Mouse (Mus musculus) myocyte (in vitro differentiated cells): ENCODE measurements around the gene Fam170b. TPM values are rescaled to one million over a fixed set of nuclear protein-coding genes. Genes with fewer than 3 reads are reported as not detected.

Experiments used
- H3K27me3 ChIP-seq: one replicate; pipeline ENCODE4 v1.6.1; 2011; ENCODE audit not compliant: control insufficient read depth, insufficient read depth, insufficient read length
- H3K36me3 ChIP-seq: one replicate; pipeline ENCODE4 v1.6.1; 2011; ENCODE audit not compliant: control insufficient read depth, insufficient read depth
- H3K4me2 ChIP-seq: one replicate; pipeline ENCODE4 v1.6.1; 2011; ENCODE audit warnings: low read depth, control low read depth
- H3K4me3 ChIP-seq: one replicate; pipeline ENCODE4 v1.5.1; 2011; ENCODE audit warnings: mild to moderate bottlenecking, control low read depth, moderate library complexity
- H3K79me2 ChIP-seq: one replicate; pipeline ENCODE4 v1.6.1; 2011; ENCODE audit not compliant: control insufficient read depth, insufficient read depth
- H3ac ChIP-seq: one replicate; pipeline ENCODE4 v1.6.1; 2011; ENCODE audit not compliant: control insufficient read depth, insufficient read length
- CEBPB ChIP-seq: IDR thresholded peaks from 2 replicates; pipeline ENCODE4 v1.6.1; 2011; ENCODE audit warnings: mild to moderate bottlenecking, moderate library complexity; ENCODE audit not compliant: poor library complexity, insufficient read depth, severe bottlenecking
- E2F4 ChIP-seq: IDR thresholded peaks from one replicate; pipeline ENCODE4 v1.6.1; 2011; ENCODE audit warnings: mild to moderate bottlenecking, control low read depth, moderate library complexity; ENCODE audit not compliant: insufficient read depth
- MAX ChIP-seq: IDR thresholded peaks from one replicate; pipeline ENCODE4 v1.6.1; 2011; ENCODE audit warnings: low read depth, mild to moderate bottlenecking, control low read depth
- MYOD1 ChIP-seq, 3 experiments: IDR thresholded peaks; one replicate each; pipeline ENCODE4 v1.6.1; 2011; ENCODE audit warnings: control low read depth in 2 of 3, low read depth in 2 of 3, mild to moderate bottlenecking in 2 of 3, moderate library complexity in 1 of 3; ENCODE audit not compliant: insufficient read length in 2 of 3, control insufficient read depth in 1 of 3
- MYOG ChIP-seq, 3 experiments: IDR thresholded peaks; one replicate each; pipeline ENCODE4 v1.6.1; 2011; ENCODE audit warnings: control low read depth in 2 of 3, low read depth in 2 of 3, mild to moderate bottlenecking in 2 of 3; ENCODE audit not compliant: insufficient read length in 2 of 3, control insufficient read depth in 1 of 3, insufficient read depth in 1 of 3
- POLR2A ChIP-seq: IDR thresholded peaks from one replicate; pipeline ENCODE4 v1.6.1; 2011; ENCODE audit warnings: low read depth, mild to moderate bottlenecking, control low read depth, moderate library complexity; ENCODE audit not compliant: insufficient read length
- POLR2AphosphoS2 ChIP-seq: IDR thresholded peaks from one replicate; pipeline ENCODE4 v1.6.1; 2011; ENCODE audit warnings: low read depth, control low read depth; ENCODE audit not compliant: insufficient read length
- REST ChIP-seq: IDR thresholded peaks from one replicate; pipeline ENCODE4 v1.6.1; 2011; ENCODE audit warnings: mild to moderate bottlenecking, control low read depth, moderate library complexity; ENCODE audit not compliant: insufficient read depth, insufficient read length
- SRF ChIP-seq: IDR thresholded peaks from one replicate; pipeline ENCODE4 v1.6.1; 2011; ENCODE audit warnings: low read depth; ENCODE audit not compliant: control insufficient read depth, insufficient read length
- TCF12 ChIP-seq: IDR thresholded peaks from one replicate; pipeline ENCODE4 v1.6.1; 2011; ENCODE audit warnings: mild to moderate bottlenecking, control low read depth; ENCODE audit not compliant: poor library complexity, insufficient read depth, severe bottlenecking
- TCF3 ChIP-seq: IDR thresholded peaks from one replicate; pipeline ENCODE4 v1.6.1; 2011; ENCODE audit warnings: low read depth, control low read depth; ENCODE audit not compliant: insufficient read length
- USF1 ChIP-seq: IDR thresholded peaks from one replicate; pipeline ENCODE4 v1.6.1; 2011; ENCODE audit warnings: low read depth, mild to moderate bottlenecking, control low read depth, moderate library complexity
- polyA plus RNA-seq: library from polyadenylated mRNA; unstranded; fragments of >200 nt; fragmentation: generic; extraction: Trizol; gene quantifications from one replicate; pipeline ENCODE4 v1.2.1, GENCODE M21; 2012; ENCODE audit warnings: missing spikeins

The Fam170b gene
- polyA plus RNA-seq, 1 experiment: not detected

- Histone ChIP-seq H3K27me3 (no peaks in the 10 kb centered on the region), H3K4me3 (no peak overlapping the region), H3K79me2 (no peaks in the 10 kb centered on the region), H3ac (no peak overlapping the region), H3K36me3 (no peaks in the 10 kb centered on the region), H3K4me2 (no peak overlapping the region)
- TF ChIP-seq MYOD1 (IDR thresholded peaks at IDR 0.05; ENCODE audit: control insufficient read depth in 1 of 3, insufficient read length in 2 of 3, low read depth in 2 of 3) (peak in 2 of 3 experiments; percentile 9 to 75), MYOG (IDR thresholded peaks at IDR 0.05; ENCODE audit: control insufficient read depth in 1 of 3, insufficient read depth in 1 of 3, insufficient read length in 2 of 3, low read depth in 2 of 3) (peak in 2 of 3 experiments; percentile 39 to 41), USF1 (no peak)
Observed at GRCm38 (mm10) chr14:32796375-32796774, 37.4 kb upstream of the Fam170b start.

- Histone ChIP-seq H3K27me3 (no peaks in the 10 kb centered on the region), H3ac (no peak overlapping the region), H3K4me3 (no peak overlapping the region), H3K79me2 (no peaks in the 10 kb centered on the region), H3K36me3 (no peaks in the 10 kb centered on the region), H3K4me2 (no peak overlapping the region)
- no peak for TF ChIP-seq SRF
Observed at GRCm38 (mm10) chr14:32797803-32798202, 36.0 kb upstream of the Fam170b start.

GRCm38 (mm10) chr14:32798355-32798754 is 35.4 kb upstream of the Fam170b start:
- Histone ChIP-seq H3K27me3 (no peaks in the 10 kb centered on the region), H3K79me2 (no peaks in the 10 kb centered on the region), H3K4me2 (no peak overlapping the region), H3ac (no peak overlapping the region), H3K36me3 (no peaks in the 10 kb centered on the region), H3K4me3 (no peak overlapping the region)
- TF ChIP-seq TCF3 (no peak), SRF (no peak), E2F4 (no peak), POLR2AphosphoS2 (no peak), MYOD1 (IDR thresholded peaks at IDR 0.05; ENCODE audit: control insufficient read depth in 1 of 3, insufficient read length in 2 of 3, low read depth in 2 of 3) (no peak), CEBPB (no peak), REST (no peak), TCF12 (no peak), POLR2A (no peak), USF1 (no peak), MAX (no peak), MYOG (IDR thresholded peaks at IDR 0.05; ENCODE audit: control insufficient read depth in 1 of 3, insufficient read depth in 1 of 3, insufficient read length in 2 of 3, low read depth in 2 of 3) (no peak)

- H3ac ChIP-seq: no peak overlapping the region
- H3K4me3 ChIP-seq: no peak overlapping the region
- H3K4me2 ChIP-seq: no peak overlapping the region
- no peaks in the 10 kb centered on the region for H3K36me3 ChIP-seq
- H3K79me2 ChIP-seq: no peaks in the 10 kb centered on the region
- TF ChIP-seq TCF12 (peak; percentile 4), SRF (peak; percentile 51), MYOG (IDR thresholded peaks at IDR 0.05; ENCODE audit: control insufficient read depth in 1 of 3, insufficient read depth in 1 of 3, insufficient read length in 2 of 3, low read depth in 2 of 3) (peak in 1 of 3 experiments; percentile 46), POLR2A (no peak), MYOD1 (IDR thresholded peaks at IDR 0.05; ENCODE audit: control insufficient read depth in 1 of 3, insufficient read length in 2 of 3, low read depth in 2 of 3) (peak in 2 of 3 experiments; percentile 62 to 87)
- peaks cover 5% of the 10 kb centered on the region for H3K27me3 ChIP-seq
Observed at GRCm38 (mm10) chr14:32800048-32800447, 33.7 kb upstream of the Fam170b start.

GRCm38 (mm10) chr14:32801016-32801661 is 32.6 kb upstream of the Fam170b start:
- H3K79me2 ChIP-seq: no peaks in the 10 kb centered on the region
- no peak for TF ChIP-seq E2F4
- H3K36me3 ChIP-seq: no peaks in the 10 kb centered on the region
- no peak overlapping the region for H3K4me3 ChIP-seq
- H3K4me2 ChIP-seq: no peak overlapping the region
- H3ac ChIP-seq: no peak overlapping the region
- peaks cover 5% of the 10 kb centered on the region for H3K27me3 ChIP-seq

GRCm38 (mm10) chr14:32801662-32802024 is 32.1 kb upstream of the Fam170b start:
- Histone ChIP-seq H3K36me3 (no peaks in the 10 kb centered on the region), H3K79me2 (no peaks in the 10 kb centered on the region), H3K4me3 (no peak overlapping the region), H3K4me2 (no peak overlapping the region), H3K27me3 (peaks cover 5% of the 10 kb centered on the region), H3ac (no peak overlapping the region)
- TF ChIP-seq REST: no peak
